Mouse (Mus musculus) MEL (cell line): ENCODE results near the gene Hist2h3b. TPM values are rescaled to one million over a fixed set of nuclear protein-coding genes. Genes with fewer than 3 reads are reported as not detected.

Source experiments
- DNase-seq: peaks from one replicate; pipeline ENCODE4 v3.0.0; 2011; ENCODE audit warnings: low read depth, low spot score
- H3K27ac ChIP-seq: 2 replicates; pipeline ENCODE4 v1.5.1; 2012; ENCODE audit warnings: low read depth, mild to moderate bottlenecking, control low read depth, low read length, moderate library complexity; ENCODE audit not compliant: control insufficient read depth
- H3K27me3 ChIP-seq, 2 experiments: fragments of 150-350 bp in 1 of 2; sonication (generic) in 1 of 2; 2 replicates each; pipeline ENCODE4 v1.6.1; 2012; ENCODE audit warnings: low read length in 2 of 2, mild to moderate bottlenecking in 2 of 2, improper control_type of control experiment in 1 of 2, moderate library complexity in 1 of 2; ENCODE audit not compliant: insufficient read depth in 2 of 2, control insufficient read depth in 1 of 2
- H3K36me3 ChIP-seq, 2 experiments: 2 replicates each; pipeline ENCODE4 v1.6.1; 2012 to 2014; ENCODE audit warnings: low read length in 2 of 2, improper control_type of control experiment in 1 of 2, inconsistent platforms in 1 of 2, mild to moderate bottlenecking in 1 of 2; ENCODE audit not compliant: insufficient read depth in 2 of 2, control insufficient read depth in 1 of 2
- H3K4me1 ChIP-seq, 2 experiments: fragments of 150-350 bp in 1 of 2; sonication (generic) in 1 of 2; 2 replicates each; pipeline ENCODE4 v1.6.1; 2012; ENCODE audit warnings: low read length in 2 of 2, improper control_type of control experiment in 1 of 2, mild to moderate bottlenecking in 1 of 2; ENCODE audit not compliant: insufficient read depth in 2 of 2, control insufficient read depth in 1 of 2
- H3K4me3 ChIP-seq, 2 experiments: fragments of 150-350 bp in 1 of 2; sonication (generic) in 1 of 2; 2 replicates each; pipeline ENCODE4 v1.5.1; 2012; ENCODE audit warnings: low read depth in 2 of 2, low read length in 2 of 2, mild to moderate bottlenecking in 2 of 2, moderate library complexity in 2 of 2, control low read depth in 1 of 2, improper control_type of control experiment in 1 of 2; ENCODE audit not compliant: control insufficient read depth in 1 of 2, insufficient read depth in 1 of 2
- H3K79me2 ChIP-seq: 2 replicates; pipeline ENCODE4 v1.6.1; 2012; ENCODE audit warnings: mild to moderate bottlenecking, low read length, moderate library complexity; ENCODE audit not compliant: control insufficient read depth, poor library complexity, insufficient read depth
- H3K9ac ChIP-seq: 2 replicates; pipeline ENCODE4 v1.6.1; 2012; ENCODE audit warnings: low read depth, mild to moderate bottlenecking, control low read depth, low read length, moderate library complexity; ENCODE audit not compliant: control insufficient read depth, poor library complexity, severe bottlenecking
- H3K9me3 ChIP-seq: fragments of 150-350 bp; sonication (generic); replicated peaks from 2 replicates; pipeline ENCODE4 v1.6.1; 2012; ENCODE audit warnings: mild to moderate bottlenecking, low read length, improper control_type of control experiment, moderate library complexity; ENCODE audit not compliant: insufficient read depth
- BHLHE40 ChIP-seq: IDR thresholded peaks from 2 replicates; pipeline ENCODE4 v1.6.1; 2012; ENCODE audit warnings: low read depth, mild to moderate bottlenecking, inconsistent platforms, low read length, improper control_type of control experiment, borderline replicate concordance
- CHD1 ChIP-seq: IDR thresholded peaks from 2 replicates; pipeline ENCODE4 v1.6.1; 2012; ENCODE audit warnings: low read depth, mild to moderate bottlenecking, inconsistent platforms, low read length, improper control_type of control experiment
- CTCF ChIP-seq, 3 experiments: IDR thresholded peaks in 2 of 3; conservative IDR thresholded peaks in 1 of 3; 2 replicates each; pipeline ENCODE4 v1.5.1; 2011 to 2012; ENCODE audit warnings: low read length in 3 of 3, low read depth in 2 of 3, mild to moderate bottlenecking in 2 of 3, improper control_type of control experiment in 1 of 3, inconsistent platforms in 1 of 3, mixed read lengths in 1 of 3, moderate library complexity in 1 of 3; ENCODE audit not compliant: control insufficient read depth in 1 of 3, insufficient read depth in 1 of 3, poor library complexity in 1 of 3, severe bottlenecking in 1 of 3
- ELF1 ChIP-seq: IDR thresholded peaks from 2 replicates; pipeline ENCODE4 v1.6.1; 2014; ENCODE audit warnings: low read depth, mild to moderate bottlenecking, inconsistent platforms, low read length, improper control_type of control experiment, moderate library complexity
- EP300 ChIP-seq, 2 experiments: IDR thresholded peaks; 2 replicates each; pipeline ENCODE4 v1.6.1; 2011; ENCODE audit warnings: improper control_type of control experiment in 2 of 2, low read length in 2 of 2, low read depth in 1 of 2, mild to moderate bottlenecking in 1 of 2
- GABPA ChIP-seq: IDR thresholded peaks from 2 replicates; pipeline ENCODE4 v1.6.1; 2012; ENCODE audit warnings: low read depth, mild to moderate bottlenecking, inconsistent platforms, low read length, improper control_type of control experiment, moderate library complexity
- GATA1 ChIP-seq: IDR thresholded peaks from 2 replicates; pipeline ENCODE4 v1.6.1; 2011; ENCODE audit warnings: low read depth, low read length, improper control_type of control experiment
- HCFC1 ChIP-seq: IDR thresholded peaks from 2 replicates; pipeline ENCODE4 v1.6.1; 2012; ENCODE audit warnings: low read depth, mild to moderate bottlenecking, inconsistent platforms, low read length, improper control_type of control experiment, moderate library complexity
- KAT2A ChIP-seq: conservative IDR thresholded peaks from 2 replicates; pipeline ENCODE4 v1.6.1; 2012; ENCODE audit warnings: low read depth, low read length, improper control_type of control experiment, inconsistent platforms
- MAX ChIP-seq: IDR thresholded peaks from 2 replicates; pipeline ENCODE4 v1.6.1; 2011; ENCODE audit warnings: low read length, improper control_type of control experiment
- MEF2A ChIP-seq: IDR thresholded peaks from 2 replicates; pipeline ENCODE4 v1.6.1; 2014; ENCODE audit warnings: low read depth, mild to moderate bottlenecking, inconsistent platforms, low read length, improper control_type of control experiment; ENCODE audit not compliant: poor library complexity, insufficient replicate concordance, severe bottlenecking; ENCODE audit errors: extremely low read depth
- MYC ChIP-seq: IDR thresholded peaks from 2 replicates; pipeline ENCODE4 v1.6.1; 2011; ENCODE audit warnings: low read depth, mild to moderate bottlenecking, low read length, improper control_type of control experiment, moderate library complexity
- NRF1 ChIP-seq: IDR thresholded peaks from 2 replicates; pipeline ENCODE4 v1.6.1; 2014; ENCODE audit warnings: low read depth, mild to moderate bottlenecking, inconsistent platforms, low read length, improper control_type of control experiment, moderate library complexity; ENCODE audit not compliant: poor library complexity, insufficient read depth, severe bottlenecking
- POLR2A ChIP-seq, 2 experiments: IDR thresholded peaks; 2 replicates each; pipeline ENCODE4 v1.6.1; 2011 to 2012; ENCODE audit warnings: low read length in 2 of 2, mild to moderate bottlenecking in 2 of 2, control low read depth in 1 of 2, improper control_type of control experiment in 1 of 2, low read depth in 1 of 2, moderate library complexity in 1 of 2; ENCODE audit not compliant: control insufficient read depth in 1 of 2, insufficient read depth in 1 of 2, poor library complexity in 1 of 2
- POLR2AphosphoS2 ChIP-seq: IDR thresholded peaks from 2 replicates; pipeline ENCODE4 v1.6.1; 2011; ENCODE audit warnings: low read length, improper control_type of control experiment
- POLR2AphosphoS5 ChIP-seq: IDR thresholded peaks from 2 replicates; pipeline ENCODE4 v1.6.1; 2012; ENCODE audit warnings: low read depth, borderline replicate concordance, mild to moderate bottlenecking, inconsistent platforms, low read length, moderate library complexity, mixed read lengths
- RAD21 ChIP-seq: IDR thresholded peaks from 2 replicates; pipeline ENCODE4 v1.6.1; 2011; ENCODE audit warnings: mild to moderate bottlenecking, low read depth, low read length, improper control_type of control experiment
- RCOR1 ChIP-seq: IDR thresholded peaks from 2 replicates; pipeline ENCODE4 v1.6.1; 2012; ENCODE audit warnings: low read depth, mild to moderate bottlenecking, inconsistent platforms, low read length, improper control_type of control experiment
- SMC3 ChIP-seq: IDR thresholded peaks from 2 replicates; pipeline ENCODE4 v1.6.1; 2011; ENCODE audit warnings: low read depth, low read length, improper control_type of control experiment
- TCF12 ChIP-seq: IDR thresholded peaks from 2 replicates; pipeline ENCODE4 v1.6.1; 2014; ENCODE audit warnings: low read depth, mild to moderate bottlenecking, inconsistent platforms, low read length, improper control_type of control experiment, moderate library complexity
- UBTF ChIP-seq: IDR thresholded peaks from 2 replicates; pipeline ENCODE4 v1.6.1; 2012; ENCODE audit warnings: low read depth, mild to moderate bottlenecking, inconsistent platforms, low read length, improper control_type of control experiment, moderate library complexity, borderline replicate concordance; ENCODE audit not compliant: insufficient read depth
- ZC3H11A ChIP-seq: IDR thresholded peaks from 2 replicates; pipeline ENCODE4 v1.6.1; 2012; ENCODE audit warnings: low read depth, mild to moderate bottlenecking, inconsistent platforms, low read length, improper control_type of control experiment
- ZKSCAN1 ChIP-seq: IDR thresholded peaks from 2 replicates; pipeline ENCODE4 v1.6.1; 2012; ENCODE audit warnings: low read depth, mild to moderate bottlenecking, inconsistent platforms, low read length, improper control_type of control experiment, moderate library complexity
- ZMIZ1 ChIP-seq: IDR thresholded peaks from 2 replicates; pipeline ENCODE4 v1.6.1; 2012; ENCODE audit warnings: low read depth, mild to moderate bottlenecking, inconsistent platforms, low read length, improper control_type of control experiment, moderate library complexity
- polyA plus RNA-seq, 2 experiments: library from polyadenylated mRNA; stranded (reverse) in 1 of 2; unstranded in 1 of 2; fragments of >175 nt in 1 of 2; fragments of >200 nt in 1 of 2; gene quantifications; 2 replicates each; pipeline versions ENCODE4 v1.2.1 to v1.2.4; 2012; ENCODE audit warnings: low replicate concordance in 2 of 2, low read depth in 1 of 2; ENCODE audit not compliant: insufficient read length in 2 of 2, insufficient read depth in 1 of 2, missing spikeins in 1 of 2
- total RNA-seq: library from RNA; depleted of rRNA; stranded (reverse); fragments of 300-350 nt; gene quantifications from 2 replicates; pipeline ENCODE4 v1.2.3, GENCODE M21; 2012

Hist2h3b gene
- total and polyA plus RNA-seq, 3 experiments, result 71.7 to 3,962 TPM; not detected in 1

DNA sequence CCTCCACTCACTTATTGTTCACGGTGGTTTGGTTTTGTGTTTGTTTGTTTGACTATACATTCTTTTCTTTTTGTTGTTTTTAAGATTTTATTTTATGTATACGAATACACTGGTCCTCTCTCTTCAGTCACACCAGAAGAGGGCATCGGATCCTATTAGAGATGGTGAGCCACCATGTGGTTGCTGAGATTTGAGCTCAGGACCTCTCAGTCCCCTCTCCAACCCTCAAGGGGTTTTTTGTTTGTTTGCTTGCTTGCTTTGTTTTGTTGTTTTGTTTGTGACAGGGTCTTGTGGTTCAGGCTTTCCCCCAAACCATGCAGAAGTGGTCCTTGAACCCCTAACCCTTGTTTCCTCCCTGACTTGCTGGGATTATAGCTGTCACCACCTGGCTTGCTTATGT lies 6.8 kb upstream of the Hist2h3b start:
- DNase-seq, result no peak
- Histone ChIP-seq H3K9me3 (no peaks in the 10 kb centered on the region), H3K79me2 (peaks cover 7% of the 10 kb centered on the region; the same call in 1 of the 2 replicates), H3K27me3 (no peaks in the 10 kb centered on the region), H3K9ac (peak overlapping the region; percentile 68), H3K4me1 (peaks cover 5 to 47% of the 10 kb centered on the region in 2 experiments), H3K27ac (peak overlapping the region; percentile 99), H3K36me3 (peaks cover 0 to 45% of the 10 kb centered on the region in 2 experiments; a peak in 2 of 4 replicates), H3K4me3 (peak overlapping the region in 1 of 2 experiments; percentile 37; a peak in 2 of 4 replicates)
- TF ChIP-seq GABPA, result no peak
- no peak for TF ChIP-seq MAX
- TF ChIP-seq CTCF (IDR thresholded peaks at IDR 0.05 in 2 of 3, conservative IDR thresholded peaks at IDR 0.05 in 1 of 3; ENCODE audit: control insufficient read depth in 1 of 3, insufficient read depth in 1 of 3, low read depth in 2 of 3, low read length in 3 of 3, poor library complexity in 1 of 3, severe bottlenecking in 1 of 3), result no peak
- TF ChIP-seq BHLHE40, result no peak
- TF ChIP-seq MEF2A, result no peak
- TF ChIP-seq ZKSCAN1, result no peak
- TF ChIP-seq KAT2A, result no peak
- no peak for TF ChIP-seq GATA1
- no peak for TF ChIP-seq POLR2AphosphoS5
- no peak for TF ChIP-seq POLR2A (IDR thresholded peaks at IDR 0.05; ENCODE audit: control insufficient read depth in 1 of 2, insufficient read depth in 1 of 2, low read depth in 1 of 2, low read length in 2 of 2, poor library complexity in 1 of 2)
- no peak for TF ChIP-seq HCFC1
- TF ChIP-seq NRF1, result no peak
- no peak for TF ChIP-seq UBTF
- no peak for TF ChIP-seq ZC3H11A
- no peak for TF ChIP-seq RCOR1
- TF ChIP-seq MYC, result no peak
- TF ChIP-seq CHD1, result no peak
- TF ChIP-seq ELF1, result no peak
- no peak for TF ChIP-seq POLR2AphosphoS2
- no peak for TF ChIP-seq TCF12

DNA sequence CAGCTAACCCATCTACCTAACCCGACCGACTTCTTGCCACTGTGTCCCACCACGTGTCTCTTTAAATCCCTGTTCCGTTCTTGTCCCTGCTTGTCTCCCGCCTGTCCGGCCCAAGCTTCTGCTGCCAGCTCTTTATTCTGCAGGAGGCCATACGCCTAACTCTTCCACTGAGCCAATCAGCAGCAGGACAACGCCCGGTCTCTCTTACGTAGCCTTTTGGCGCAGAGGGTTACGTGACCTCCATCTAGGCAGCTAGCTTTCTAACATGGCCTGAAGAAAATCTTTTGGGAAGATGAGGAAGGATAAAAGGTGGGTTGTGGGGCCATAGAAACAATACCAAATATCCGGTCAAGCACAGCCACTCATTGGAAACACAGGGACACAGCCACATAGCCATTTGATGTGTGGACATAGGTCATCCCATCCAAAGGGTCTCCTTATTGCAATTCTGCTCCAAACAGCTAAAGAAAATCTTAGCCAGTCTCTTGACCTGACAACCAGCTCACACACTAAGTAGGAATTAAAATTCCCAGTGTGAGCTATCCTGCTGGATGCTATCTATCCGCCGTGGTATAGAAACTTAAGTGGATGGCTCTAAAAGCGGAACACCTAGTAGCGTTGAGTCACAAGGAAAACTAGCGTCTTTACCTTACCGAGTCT lies 6.1 kb upstream of the Hist2h3b start:
- Histone ChIP-seq H3K27ac (peak overlapping the region; percentile 99), H3K27me3 (no peaks in the 10 kb centered on the region), H3K9ac (peak overlapping the region; percentile 68), H3K4me1 (peaks cover under 1 to 46% of the 10 kb centered on the region in 2 experiments; a peak in 3 of 4 replicates), H3K9me3 (no peaks in the 10 kb centered on the region), H3K4me3 (peak overlapping the region; percentile 12 to 37), H3K36me3 (peaks cover 0 to 49% of the 10 kb centered on the region in 2 experiments; a peak in 2 of 4 replicates), H3K79me2 (peaks cover 7% of the 10 kb centered on the region; the same call in 1 of the 2 replicates)
- TF ChIP-seq CTCF (IDR thresholded peaks at IDR 0.05 in 2 of 3, conservative IDR thresholded peaks at IDR 0.05 in 1 of 3; ENCODE audit: control insufficient read depth in 1 of 3, insufficient read depth in 1 of 3, low read depth in 2 of 3, low read length in 3 of 3, poor library complexity in 1 of 3, severe bottlenecking in 1 of 3) (0 out of 6 replicates have a peak, but pooled peaks of 1 of the 3 experiments have one; percentile 8), ZMIZ1 (no peak), GABPA (no peak), POLR2AphosphoS5 (no peak), EP300 (IDR thresholded peaks at IDR 0.05; ENCODE audit: low read depth in 1 of 2, low read length in 2 of 2) (no peak), RAD21 (no peak), SMC3 (no peak)
- DNase-seq, result peak; percentile 98
